Mouse (Mus musculus): ENCODE measurements at regions not wholly inside any gene's neighbourhood (a gene's known extent, or its start where the extent isn't known, plus 50 kb on each side); places are given as distances from the start of the nearest gene placed in this dataset.

- DNase-seq (ENCODE audit: low spot score): no peak
Observed at GRCm38 (mm10) chr12:26143411-26143810, 271.6 kb downstream of the Rnf144a start.

DNA sequence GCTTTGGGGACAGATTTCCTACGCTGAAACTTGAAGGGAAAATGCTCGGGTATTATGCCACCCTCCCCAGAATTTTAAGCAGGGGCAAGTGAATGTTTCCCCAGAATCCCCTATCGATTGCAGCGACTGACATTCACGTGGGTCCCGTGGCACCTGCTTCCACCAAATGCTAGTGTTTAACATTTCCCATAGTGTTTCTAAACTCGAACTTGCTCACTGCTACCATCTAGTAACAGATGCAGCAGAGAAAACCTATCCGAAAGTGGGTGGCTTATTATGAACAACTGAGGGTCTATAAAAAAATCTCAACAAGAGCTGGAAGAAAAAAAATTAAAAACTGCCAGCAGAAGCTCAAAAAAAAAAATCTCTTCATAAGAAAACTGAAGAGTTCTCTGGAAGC lies 284.2 kb downstream of the Rnf144a start:
- DNase-seq (ENCODE audit: low spot score): no peak

DNA sequence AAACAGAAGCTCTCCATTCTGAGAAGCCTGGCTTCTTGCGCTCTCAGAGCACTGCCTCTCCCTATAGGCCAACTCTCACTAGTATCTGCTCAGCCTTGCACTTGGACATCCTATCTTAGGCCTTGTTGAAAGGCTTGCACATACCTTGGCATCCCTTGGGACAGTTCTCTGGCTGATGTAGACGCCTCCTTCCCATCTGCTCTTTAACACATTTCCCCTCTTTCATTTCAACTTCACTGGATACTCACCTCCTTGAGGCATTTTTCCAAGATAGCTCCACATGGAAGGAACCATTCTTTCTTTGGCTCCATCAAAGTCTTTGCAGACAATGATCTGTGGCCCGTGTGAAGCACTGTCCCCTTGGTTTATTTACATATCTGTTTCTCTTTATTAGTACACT lies 285.0 kb downstream of the Rnf144a start:
- DNase-seq (ENCODE audit: low spot score): no peak

DNA sequence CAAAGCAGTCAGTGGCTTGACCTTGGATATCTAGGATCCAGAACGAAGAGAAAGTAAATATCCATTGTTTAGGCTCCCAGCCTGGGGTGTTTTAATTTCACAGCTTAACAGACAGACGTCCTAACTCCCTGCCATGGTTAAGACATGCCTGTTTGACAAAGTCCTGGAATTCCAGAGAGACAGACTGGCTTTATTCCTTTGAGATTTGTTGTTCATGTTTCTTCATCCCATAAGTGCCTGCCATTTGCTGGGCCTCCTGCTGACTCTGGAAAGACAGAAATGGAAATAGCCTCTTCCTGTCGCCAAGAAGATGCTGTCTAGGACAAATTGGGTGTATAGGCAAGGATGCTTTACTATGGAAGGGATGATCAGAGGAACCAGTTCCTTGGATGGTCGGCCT lies 285.5 kb downstream of the Rnf144a start:
- DNase-seq (ENCODE audit: low spot score): no peak

DNA sequence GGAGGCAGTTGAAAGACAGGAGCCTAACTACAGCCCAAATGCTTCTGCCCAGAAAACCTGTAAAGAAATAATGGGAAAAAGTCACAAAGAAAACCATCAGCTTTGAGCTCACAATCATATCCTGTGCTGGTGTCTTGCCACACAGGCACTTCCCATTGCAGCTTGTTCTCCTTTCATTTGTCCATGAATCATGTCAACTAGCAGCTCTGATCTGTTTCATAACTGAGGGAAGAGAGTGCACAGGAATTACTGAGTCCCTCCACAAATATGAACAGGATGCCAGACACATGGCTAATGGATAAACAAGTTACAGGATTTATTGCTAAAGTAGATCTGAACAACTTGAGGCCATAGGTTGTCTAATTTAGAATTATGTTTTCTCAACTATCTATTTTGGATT lies 286.2 kb downstream of the Rnf144a start:
- no peak for DNase-seq (ENCODE audit: low spot score)

DNA sequence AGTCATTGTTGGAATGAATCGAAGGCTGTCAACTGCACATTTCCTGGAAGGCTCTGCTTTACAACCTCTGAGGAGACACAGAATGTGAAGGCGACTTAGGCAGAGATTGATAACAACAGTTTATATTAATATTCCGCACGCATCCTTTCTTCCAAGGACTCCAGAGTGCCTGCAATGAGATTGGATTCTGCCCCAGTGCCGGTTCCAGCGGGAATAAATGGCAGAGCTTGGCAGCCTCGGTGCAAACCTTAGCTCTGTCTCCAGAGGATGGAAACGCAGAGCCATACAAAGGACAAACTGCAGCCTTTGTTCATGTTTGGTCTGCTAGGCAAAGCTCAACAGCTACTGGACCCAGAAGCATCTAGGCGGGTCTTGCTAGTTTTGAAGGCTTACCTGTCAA lies 288.8 kb downstream of the Rnf144a start:
- no peak for DNase-seq (ENCODE audit: low spot score)

DNA sequence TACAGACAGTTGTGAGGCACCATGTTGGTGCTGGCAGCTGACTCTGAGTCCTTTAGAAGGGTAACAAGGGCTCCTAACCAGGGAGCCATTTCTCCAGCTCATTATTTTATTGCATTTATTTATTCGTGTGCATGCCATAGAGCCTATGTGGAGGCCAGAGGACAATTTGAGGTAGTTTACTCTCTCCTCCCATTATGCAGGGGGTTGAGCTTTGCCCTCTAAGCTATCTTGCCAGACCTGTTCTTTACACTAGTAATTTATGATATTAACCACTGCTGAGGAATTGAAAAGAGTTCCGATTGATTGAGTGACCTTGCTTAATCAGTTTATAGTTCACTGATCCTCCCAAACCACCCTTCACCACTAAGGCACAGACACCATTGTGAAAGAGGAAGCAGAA lies 290.8 kb downstream of the Rnf144a start:
- no peak for DNase-seq (ENCODE audit: low spot score)

- DNase-seq (ENCODE audit: low spot score): no peak
Observed at GRCm38 (mm10) chr12:26115339-26115912, 299.6 kb downstream of the Rnf144a start.

GRCm38 (mm10) chr12:26112166-26113019 lies 302.7 kb downstream of the Rnf144a start:
- DNase-seq (ENCODE audit: low spot score): no peak

DNA sequence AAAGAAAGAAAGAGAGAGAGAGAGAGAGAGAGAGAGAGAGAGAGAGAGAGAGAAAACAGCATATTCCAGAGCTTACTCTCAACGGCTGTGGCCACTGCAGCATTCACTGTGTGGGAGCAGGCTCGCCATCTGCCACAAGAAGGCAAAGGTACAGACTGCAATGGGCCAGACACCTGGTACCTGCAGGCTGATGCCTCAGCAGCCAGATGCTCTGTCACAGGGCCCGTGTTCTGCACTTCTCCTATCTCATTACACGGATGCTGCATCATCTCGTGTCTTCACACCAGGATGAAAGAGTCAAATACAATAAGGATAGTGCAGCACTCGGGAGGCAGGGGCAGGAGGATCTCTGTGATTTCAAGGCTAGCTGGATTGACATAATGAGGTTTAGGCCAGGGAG lies 305.2 kb downstream of the Rnf144a start:
- DNase-seq (ENCODE audit: low spot score): no peak

GRCm38 (mm10) chr12:26104372-26104771 lies 310.7 kb downstream of the Rnf144a start:
- no peak for DNase-seq (ENCODE audit: low spot score)

GRCm38 (mm10) chr12:26102384-26102783 lies 312.7 kb downstream of the Rnf144a start:
- no peak for DNase-seq (ENCODE audit: low spot score)

DNA sequence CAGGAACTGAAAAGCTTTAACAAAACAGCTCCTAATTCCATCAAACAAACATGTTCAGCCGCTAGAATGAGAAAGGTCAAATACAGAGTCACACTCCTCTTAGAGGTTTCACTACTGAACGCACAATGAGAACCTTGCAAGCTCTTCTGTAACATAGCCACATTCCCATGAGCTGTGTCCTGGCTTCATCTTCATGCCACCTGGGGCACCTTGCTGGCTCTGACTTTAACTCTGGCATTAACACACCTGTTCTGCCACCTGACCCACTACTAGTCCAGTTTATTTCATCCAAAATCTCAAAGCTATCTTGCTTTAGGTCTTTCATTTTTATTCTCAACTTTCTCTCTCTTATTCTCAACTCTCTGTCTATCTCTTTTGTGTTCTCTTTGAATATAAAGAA lies 314.9 kb downstream of the Rnf144a start:
- DNase-seq (ENCODE audit: low spot score): no peak

GRCm38 (mm10) chr12:26099176-26099575 lies 315.9 kb downstream of the Rnf144a start:
- no peak for DNase-seq (ENCODE audit: low spot score)

DNA sequence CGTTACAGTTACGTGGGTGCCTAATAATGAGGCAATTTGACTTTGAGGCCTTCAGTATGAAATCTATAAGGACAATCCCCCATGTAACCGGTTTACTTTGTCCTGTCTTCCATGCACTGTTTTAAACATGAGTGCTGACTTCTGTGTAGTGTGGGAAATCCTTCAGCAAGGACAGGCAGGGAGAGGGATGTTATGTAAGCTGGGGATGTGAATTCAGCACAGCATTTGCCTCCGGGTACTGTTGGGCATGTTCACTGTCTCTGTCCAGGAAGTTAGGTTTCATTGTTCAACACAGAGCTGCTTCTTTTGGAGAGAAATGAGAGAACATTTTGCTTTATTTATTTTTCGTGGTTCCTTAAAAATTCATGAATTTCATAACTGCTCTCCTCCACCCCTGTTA lies 322.7 kb downstream of the Rnf144a start:
- DNase-seq (ENCODE audit: low spot score): no peak

- no peak for DNase-seq (ENCODE audit: low spot score)
Observed at GRCm38 (mm10) chr12:26091865-26092264, 323.2 kb downstream of the Rnf144a start.

GRCm38 (mm10) chr12:26088389-26088788 lies 326.7 kb downstream of the Rnf144a start:
- DNase-seq (ENCODE audit: low spot score): no peak

GRCm38 (mm10) chr12:26086923-26087322 lies 328.1 kb downstream of the Rnf144a start:
- DNase-seq (ENCODE audit: low spot score): no peak

- DNase-seq (ENCODE audit: low spot score): no peak
Observed at GRCm38 (mm10) chr12:26086414-26086813, 328.6 kb downstream of the Rnf144a start.

DNA sequence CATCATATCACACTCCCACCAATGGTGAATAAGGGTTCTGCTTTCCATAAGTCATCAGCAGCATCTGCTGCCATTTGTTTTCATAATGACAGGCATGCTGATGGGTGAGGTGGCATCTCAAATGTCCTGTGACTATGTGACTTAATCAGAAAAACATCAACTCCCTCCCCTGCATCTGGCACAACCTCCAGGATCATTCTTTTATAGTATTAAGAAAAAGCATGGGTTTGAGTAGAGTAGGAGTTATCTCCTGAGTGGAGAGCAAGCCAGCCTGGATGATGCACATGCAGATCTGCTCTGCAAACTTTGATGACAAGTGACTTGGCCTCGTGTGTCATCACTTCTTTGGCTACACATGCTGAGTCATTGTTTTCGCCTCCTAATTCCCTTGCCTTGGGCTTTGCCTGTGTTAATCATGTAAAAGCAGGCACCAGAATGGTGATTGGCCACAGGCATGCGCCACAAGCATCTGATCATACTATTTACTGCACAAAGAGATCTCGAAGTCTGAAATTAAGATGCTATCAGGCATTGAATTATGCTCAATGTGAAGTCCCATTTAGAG lies 335.9 kb downstream of the Rnf144a start:
- DNase-seq (ENCODE audit: low spot score): no peak

DNA sequence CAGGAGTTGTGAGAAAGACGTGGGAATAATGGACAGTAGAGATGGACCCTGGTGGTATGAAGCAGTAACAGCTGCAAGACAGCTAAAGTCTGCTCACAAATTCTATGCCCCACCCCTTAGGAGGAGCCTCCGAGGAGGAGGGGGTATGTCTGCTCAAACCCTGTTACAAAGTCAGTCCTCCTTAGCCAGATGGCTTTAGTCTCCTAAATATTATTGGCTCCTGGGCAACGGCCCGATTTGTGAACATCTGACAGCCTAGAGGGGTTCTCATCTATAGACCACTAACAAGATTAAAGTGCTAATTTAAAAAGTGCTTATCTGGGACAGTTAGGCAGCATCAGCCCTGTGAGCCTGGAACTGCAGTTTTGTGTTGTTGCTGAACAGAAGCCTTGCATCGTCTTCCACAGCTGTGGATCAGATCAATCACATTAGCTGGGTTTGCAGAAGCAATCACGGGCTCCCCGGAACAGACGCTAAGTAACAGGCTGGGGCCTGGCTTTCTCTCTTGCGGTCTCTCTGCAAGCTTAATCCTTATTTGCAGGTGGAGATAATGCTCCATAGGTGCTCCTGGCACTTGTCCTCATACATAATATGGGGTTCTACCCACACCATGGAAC lies 339.3 kb downstream of the Rnf144a start:
- DNase-seq (ENCODE audit: low spot score): no peak

GRCm38 (mm10) chr12:26072180-26072579 lies 342.9 kb downstream of the Rnf144a start:
- no peak for DNase-seq (ENCODE audit: low spot score)

- DNase-seq (ENCODE audit: low spot score): peak; percentile 17
Observed at GRCm38 (mm10) chr12:26071610-26072009, 343.4 kb downstream of the Rnf144a start.

Measured in c-Kit-positive CD71-positive TER-119-positive erythroid progenitor cells, embryonic 14.5 days (primary cell).